ENCODE assay signal across 24 mouse cellular contexts in the genomic region with DNA sequence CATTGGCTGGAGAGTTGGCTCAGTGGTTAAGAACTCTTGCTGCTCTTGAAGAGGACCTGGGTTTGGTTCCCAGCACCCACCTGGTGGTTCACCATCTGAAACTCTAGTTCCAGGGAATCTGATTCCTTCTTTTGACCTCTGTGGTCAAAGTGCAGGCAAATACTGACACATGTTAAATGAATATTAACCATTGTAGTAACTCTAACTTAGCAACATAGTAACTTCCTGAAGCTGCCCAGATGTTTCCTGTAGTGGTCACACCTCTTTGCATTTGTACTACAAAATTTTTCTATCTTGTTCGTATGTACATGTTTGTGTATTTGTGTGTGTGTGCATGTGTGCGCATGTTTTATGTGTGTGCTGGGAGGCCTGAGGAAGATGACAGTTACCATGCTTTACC. TPM values are rescaled to one million over a fixed set of nuclear protein-coding genes. Genes with fewer than 3 reads are reported as not detected.
DNase-seq lines count a peak whose midpoint lies in the region; ATAC-seq and TF ChIP-seq lines count a peak whose summit lies in the region.
"Had no signal": no experiment of that assay in that cellular context is flagged by ENCODE, and none has a peak within 500 bp of the region (broad histone marks: within the 10 kb centered on the region; RNA-seq: fewer than 3 reads in every experiment).

No protein-coding gene starts in this region.

- no peak overlapping the region for H3K4me3 ChIP-seq in spleen, adult 2 months (ENCODE audit: extremely low read depth, insufficient read depth, insufficient read length)
- H3K4me3 ChIP-seq in kidney, adult 2 months (ENCODE audit: insufficient read depth, low read depth, low read length), result no peak overlapping the region
- H3K4me3 ChIP-seq: forebrain, embryonic 10.5 days; forebrain, embryonic 13.5 days; heart, adult 2 months; heart, embryonic 10.5 days; heart, embryonic 13.5 days; hindbrain, embryonic 15.5 days had no signal

- TF ChIP-seq CTCF in spleen, adult 2 months (IDR thresholded peaks at IDR 0.05; ENCODE audit: extremely low read depth, insufficient read depth, insufficient read length, insufficient replicate concordance), result no peak
- TF ChIP-seq CTCF in kidney, adult 2 months (conservative IDR thresholded peaks at IDR 0.05; ENCODE audit: insufficient read depth, insufficient read length, low read depth, low read length), result no peak

- H3K27me3 ChIP-seq in spleen, adult 2 months (ENCODE audit: control insufficient read depth, insufficient read depth, low read length), result no peaks in the 10 kb centered on the region
- no peaks in the 10 kb centered on the region for H3K27me3 ChIP-seq in kidney, adult 2 months (replicated peaks; ENCODE audit: control insufficient read depth, insufficient read depth, low read length)
- H3K27me3 ChIP-seq: forebrain, embryonic 13.5 days; heart, embryonic 13.5 days; hindbrain, embryonic 15.5 days had no signal

- TF ChIP-seq POLR2A in spleen, adult 2 months (IDR thresholded peaks at IDR 0.05; ENCODE audit: low read depth, low read length), result no peak
- TF ChIP-seq POLR2A in kidney, adult 2 months (IDR thresholded peaks at IDR 0.05; ENCODE audit: low read depth, low read length), result no peak

- 0 out of 2 replicates have a peak, but pooled peaks have one; percentile 9 for ATAC-seq in megakaryocyte progenitor cell, adult 5-6 weeks (replicated peaks; ENCODE audit: poor library complexity)
- ATAC-seq: forebrain, embryonic 13.5 days; forebrain, embryonic 16.5 days had no signal

- DNase-seq in spleen, adult 2 months (ENCODE audit: low read depth in 1 of 2, low spot score in 2 of 2), result no peak
- no peak for DNase-seq in spleen, adult 12 weeks (ENCODE audit: low spot score)
- peak; percentile 32 to 40 for DNase-seq in B cell, adult 2 months
- DNase-seq in kidney, adult 2 months, result no peak
- no peak for DNase-seq in cerebellum, adult 9-10 months
- DNase-seq in testis, postnatal 10 days (ENCODE audit: low spot score), result no peak
- DNase-seq: adrenal gland, adult 8-10 months; adrenal gland, postnatal 25 days; cerebellum, adult 11-12 months; cerebellum, adult 9-11 months; cerebellum, postnatal 25 days; embryo, embryonic 11 days; gastrocnemius, postnatal 10 days; gastrocnemius, postnatal 36 days; heart, adult 2 months; heart, postnatal 14 days had no signal

- peaks cover 21% of the 10 kb centered on the region for H3K4me1 ChIP-seq in spleen, adult 2 months (ENCODE audit: control insufficient read depth, insufficient read depth, insufficient read length)
- no peaks in the 10 kb centered on the region for H3K4me1 ChIP-seq in kidney, adult 2 months (ENCODE audit: control insufficient read depth, insufficient read depth, low read length)
- H3K4me1 ChIP-seq: forebrain, embryonic 13.5 days; hindbrain, embryonic 15.5 days had no signal

- 43% methylated on average over 2 of the region's 2 CpGs for WGBS in spleen, adult 2 months
- WGBS in kidney, adult 2 months, result 79% methylated on average over 2 of the region's 2 CpGs

- H3K27ac ChIP-seq in spleen, adult 2 months (ENCODE audit: insufficient read depth, low read length), result peak overlapping the region; percentile 49
- no peak overlapping the region for H3K27ac ChIP-seq in kidney, adult 2 months (ENCODE audit: insufficient read depth, low read depth, low read length)
- H3K27ac ChIP-seq: forebrain, embryonic 10.5 days; forebrain, embryonic 13.5 days; heart, adult 2 months; heart, embryonic 10.5 days; heart, embryonic 13.5 days; hindbrain, embryonic 15.5 days had no signal

- H3K36me3 ChIP-seq in spleen, adult 2 months (ENCODE audit: control insufficient read depth, insufficient read depth, low read length), result no peaks in the 10 kb centered on the region; the same call in 1 of the 2 replicates
- H3K36me3 ChIP-seq in kidney, adult 2 months (ENCODE audit: control insufficient read depth, insufficient read depth, low read length), result no peaks in the 10 kb centered on the region
- H3K36me3 ChIP-seq: forebrain, embryonic 10.5 days; heart, embryonic 10.5 days; heart, embryonic 13.5 days; hindbrain, embryonic 15.5 days had no signal

RNA-seq across cellular contexts. Expression of gene Card11, which starts 20.3 kb away (rescaled TPM):
- polyA plus RNA-seq in spleen, adult 2 months (2012; rRNA removed), result 63.7 and 80.7 TPM in 2 replicates
- total RNA-seq in megakaryocyte progenitor cell, adult 5-6 weeks (2015), result 0.20 and 0.32 TPM in 2 replicates
- total RNA-seq in megakaryocyte progenitor cell, adult 5-6 weeks (2017), result 0.17 and 0.20 TPM in 2 replicates
- polyA plus RNA-seq in kidney, adult 2 months (2012; rRNA removed), result 0.64 and 2.4 TPM in 2 replicates
- total RNA-seq: granulocyte monocyte progenitor cell, adult 5-6 weeks had no signal
- polyA plus RNA-seq: forebrain, embryonic 10.5 days; forebrain, embryonic 13.5 days had no signal

Comparison
In these comparisons a context has a peak if more than half of its experiments do, and no peak if none do; other contexts are left out.
1. DNase-seq: peak in B cell, adult 2 months (2 of 2); none in spleen, adult 2 months (0 of 2), spleen, adult 12 weeks (single experiment), kidney, adult 2 months (single experiment), cerebellum, adult 9-10 months (single experiment) and testis, postnatal 10 days (single experiment).
2. RNA of gene Card11, which starts 20.3 kb away (polyA plus RNA-seq): 63.7 to 80.7 TPM in spleen, adult 2 months; 0.64 to 2.4 TPM in kidney, adult 2 months; every median in the first group is over 10 times any median in the second.